Mouse (Mus musculus) bone marrow macrophage, adult 2 months (primary cell): ENCODE measurements around the gene Tango6.

ENCODE experiments used
- CTCF ChIP-seq: IDR thresholded peaks from 2 replicates; pipeline ENCODE4 v1.5.1; 2012; ENCODE audit warnings: low read depth, mild to moderate bottlenecking, low read length, moderate library complexity
- POLR2A ChIP-seq: IDR thresholded peaks from 2 replicates; pipeline ENCODE4 v1.6.1; 2012; ENCODE audit warnings: mild to moderate bottlenecking, low read depth, low read length, borderline replicate concordance

- TF ChIP-seq POLR2A (no peak), CTCF (no peak)
Measured at GRCm38 (mm10) chr8:106727241-106727835, 44.5 kb downstream of the Tango6 start.
